ENCODE assay signal across 9 mouse cellular contexts in genomic region chr11:83271951-83272843, GRCm38 (mm10). TPM values are rescaled to one million over a fixed set of nuclear protein-coding genes. Genes with fewer than 3 reads are reported as not detected.
DNase-seq lines count a peak whose midpoint lies in the region; ATAC-seq and TF ChIP-seq lines count a peak whose summit lies in the region.
"Had no signal": no experiment of that assay in that cellular context is flagged by ENCODE, and none has a peak within 500 bp of the region (broad histone marks: within the 10 kb centered on the region; RNA-seq: fewer than 3 reads in every experiment).

No protein-coding gene starts in this region.

- H3K27ac ChIP-seq in heart, embryonic 15.5 days: peak overlapping the region; percentile 76
- H3K27ac ChIP-seq in ES-E14 (ENCODE audit: insufficient read depth, low read depth, low read length, poor library complexity, severe bottlenecking): no peak overlapping the region
- H3K27ac ChIP-seq in embryonic facial prominence, embryonic 11.5 days (replicated peaks; ENCODE audit: low read depth, low read length): no peak overlapping the region
- H3K27ac ChIP-seq in midbrain, embryonic 13.5 days: peak overlapping the region; percentile 81

- no peak overlapping the region for H3K9ac ChIP-seq in heart, embryonic 15.5 days
- no peak overlapping the region for H3K9ac ChIP-seq in ES-E14 (ENCODE audit: insufficient read depth, low read depth, low read length, poor library complexity, severe bottlenecking)
- no peak overlapping the region for H3K9ac ChIP-seq in embryonic facial prominence, embryonic 11.5 days (replicated peaks; ENCODE audit: low read length)
- no peak overlapping the region for H3K9ac ChIP-seq in midbrain, embryonic 13.5 days (replicated peaks)

- in situ Hi-C loops in ES-E14 (cut with MboI; ENCODE audit: low sequenced_read_pairs in 2 of 2, unreplicated experiment in 2 of 2): no loop called here

- ATAC-seq in heart, embryonic 15.5 days (replicated peaks; ENCODE audit: insufficient number of reproducible peaks, insufficient read depth, low FRiP score, low read depth): no peak
- ATAC-seq in embryonic facial prominence, embryonic 11.5 days (replicated peaks; ENCODE audit: insufficient number of reproducible peaks, low FRiP score, low TSS enrichment, low read depth): no peak
- ATAC-seq in midbrain, embryonic 13.5 days: 0 out of 2 replicates have a peak, but pooled peaks have one; percentile 5
- ATAC-seq in cerebellum, adult (ENCODE audit: insufficient number of reproducible peaks, low FRiP score, low TSS enrichment): no peak

- DNase-seq in heart, postnatal 4 days: no peak
- peak; percentile 34 for DNase-seq in ES-E14 (ENCODE audit: low read depth, low spot score)
- peak; percentile 19 for DNase-seq in embryonic facial prominence, embryonic 11.5 days (ENCODE audit: low spot score)
- peak; percentile 40 for DNase-seq in kidney, postnatal 10 days
- no peak for DNase-seq in urinary bladder, adult 18-20 months (ENCODE audit: low spot score in 2 of 2)

- H3K27me3 ChIP-seq in heart, embryonic 15.5 days: no peaks in the 10 kb centered on the region
- no peaks in the 10 kb centered on the region; the same call in 1 of the 2 replicates for H3K27me3 ChIP-seq in embryonic facial prominence, embryonic 11.5 days (ENCODE audit: control insufficient read depth, insufficient read depth, low read length)
- no peaks in the 10 kb centered on the region for H3K27me3 ChIP-seq in midbrain, embryonic 13.5 days
- H3K27me3 ChIP-seq: embryonic facial prominence, embryonic 13.5 days had no signal

- H3K4me3 ChIP-seq in heart, embryonic 15.5 days: no peak overlapping the region
- H3K4me3 ChIP-seq in ES-E14 (ENCODE audit: insufficient read depth in 1 of 2, low read depth in 1 of 2, low read length in 2 of 2, poor library complexity in 1 of 2, severe bottlenecking in 1 of 2): no peak overlapping the region
- no peak overlapping the region for H3K4me3 ChIP-seq in embryonic facial prominence, embryonic 11.5 days (ENCODE audit: low read depth, low read length)
- 0 out of 2 replicates have a peak overlapping the region, but pooled peaks have one; percentile 53 for H3K4me3 ChIP-seq in midbrain, embryonic 13.5 days (replicated peaks)

- H3K36me3 ChIP-seq in heart, embryonic 15.5 days: no peaks in the 10 kb centered on the region
- H3K36me3 ChIP-seq in ES-E14 (ENCODE audit: control insufficient read depth, insufficient read depth, low read length, poor library complexity, severe bottlenecking): no peaks in the 10 kb centered on the region
- no peaks in the 10 kb centered on the region for H3K36me3 ChIP-seq in embryonic facial prominence, embryonic 11.5 days (replicated peaks; ENCODE audit: control insufficient read depth, insufficient read depth, low read depth, low read length)
- H3K36me3 ChIP-seq in midbrain, embryonic 13.5 days: no peaks in the 10 kb centered on the region
- H3K36me3 ChIP-seq: embryonic facial prominence, embryonic 13.5 days had no signal

- H3K9me3 ChIP-seq in heart, embryonic 15.5 days (replicated peaks): no peaks in the 10 kb centered on the region
- H3K9me3 ChIP-seq in ES-E14 (ENCODE audit: control insufficient read depth, insufficient read depth, low read depth, low read length): no peaks in the 10 kb centered on the region
- H3K9me3 ChIP-seq in embryonic facial prominence, embryonic 11.5 days (replicated peaks; ENCODE audit: control insufficient read depth, low read length): no peaks in the 10 kb centered on the region
- no peaks in the 10 kb centered on the region for H3K9me3 ChIP-seq in midbrain, embryonic 13.5 days
- H3K9me3 ChIP-seq: embryonic facial prominence, embryonic 13.5 days had no signal

- 16% methylated on average over 2 of the region's 2 CpGs for WGBS in heart, embryonic 15.5 days
- 18% methylated on average over 2 of the region's 2 CpGs for WGBS in embryonic facial prominence, embryonic 11.5 days
- 22% methylated on average over 2 of the region's 2 CpGs for WGBS in midbrain, embryonic 13.5 days

- peaks cover 8% of the 10 kb centered on the region; the same call in 1 of the 2 replicates for H3K4me1 ChIP-seq in heart, embryonic 15.5 days (replicated peaks)
- H3K4me1 ChIP-seq in ES-E14 (ENCODE audit: control insufficient read depth in 2 of 2, insufficient read depth in 2 of 2, low read length in 2 of 2, poor library complexity in 1 of 2): no peaks in the 10 kb centered on the region
- no peaks in the 10 kb centered on the region for H3K4me1 ChIP-seq in embryonic facial prominence, embryonic 11.5 days (ENCODE audit: control insufficient read depth, insufficient read depth, low read length)
- H3K4me1 ChIP-seq in midbrain, embryonic 13.5 days (replicated peaks): 0 out of 2 replicates have a peak, but pooled peaks cover 6% of the 10 kb centered on the region
- H3K4me1 ChIP-seq: embryonic facial prominence, embryonic 13.5 days had no signal

- peak overlapping the region; percentile 70 for H3K4me2 ChIP-seq in heart, embryonic 15.5 days
- no peak overlapping the region for H3K4me2 ChIP-seq in embryonic facial prominence, embryonic 11.5 days (ENCODE audit: low read depth, low read length)
- H3K4me2 ChIP-seq in midbrain, embryonic 13.5 days (replicated peaks): peak overlapping the region; percentile 64; the same call in 1 of the 2 replicates

TF ChIP-seq in ES-E14, 5 proteins besides CTCF, POLR2A, EP300 and RAD21:
- TF ChIP-seq MAFK (IDR thresholded peaks at IDR 0.05; ENCODE audit: insufficient read depth, low read depth, low read length) (no peak), HCFC1 (IDR thresholded peaks at IDR 0.05; ENCODE audit: borderline replicate concordance, insufficient read depth, low read length) (no peak), ZC3H11A (IDR thresholded peaks at IDR 0.05; ENCODE audit: borderline replicate concordance, low read depth, low read length) (no peak), ZNF384 (IDR thresholded peaks at IDR 0.05; ENCODE audit: low read depth, low read length) (no peak)

RNA-seq across cellular contexts. Expression of gene Slfn14, which starts 14.3 kb away (rescaled TPM):
- 0.20 and 0.41 TPM in 2 replicates for polyA plus RNA-seq in heart, embryonic 15.5 days (2015; fragmentation: Nextera tagmentation; extraction: Ambion mirVana)
- under 1 TPM; 0.14 to 0.20 TPM for total RNA-seq in heart, postnatal 4 days (2021)
- total RNA-seq in ES-E14 (2012; rRNA removed): not detected in 2 replicates
- polyA plus RNA-seq in embryonic facial prominence, embryonic 11.5 days (2014; fragmentation: Nextera tagmentation; extraction: Ambion mirVana): 0.56 and 0.81 TPM in 2 replicates
- polyA plus RNA-seq in midbrain, embryonic 13.5 days (2015; fragmentation: Nextera tagmentation; extraction: Ambion mirVana): 0.12 and 0.15 TPM in 2 replicates

RNA-seq across cellular contexts. Expression of gene Ap2b1, which starts 26.6 kb away (rescaled TPM):
- polyA plus RNA-seq in heart, embryonic 15.5 days (2015; fragmentation: Nextera tagmentation; extraction: Ambion mirVana): 32.1 and 39.5 TPM in 2 replicates
- total RNA-seq in heart, postnatal 4 days (2021): 10 to 100 TPM; 76.7 to 83.4 TPM
- 49.0 and 58.5 TPM in 2 replicates for total RNA-seq in ES-E14 (2012; rRNA removed)
- polyA plus RNA-seq in embryonic facial prominence, embryonic 11.5 days (2014; fragmentation: Nextera tagmentation; extraction: Ambion mirVana): 93.5 and 96.0 TPM in 2 replicates
- 109 and 116 TPM in 2 replicates for polyA plus RNA-seq in midbrain, embryonic 13.5 days (2015; fragmentation: Nextera tagmentation; extraction: Ambion mirVana)

RNA-seq across cellular contexts. Expression of gene Pex12, which starts 30.2 kb away (rescaled TPM):
- polyA plus RNA-seq in heart, embryonic 15.5 days (2015; fragmentation: Nextera tagmentation; extraction: Ambion mirVana): 7.9 and 8.9 TPM in 2 replicates
- total RNA-seq in heart, postnatal 4 days (2021): 10 to 100 TPM in 1 of 2 experiments, 1 to 10 TPM in 1; 7.1 to 10.0 TPM
- 5.4 and 10.0 TPM in 2 replicates for total RNA-seq in ES-E14 (2012; rRNA removed)
- 13.8 and 16.8 TPM in 2 replicates for polyA plus RNA-seq in embryonic facial prominence, embryonic 11.5 days (2014; fragmentation: Nextera tagmentation; extraction: Ambion mirVana)
- 21.0 and 21.1 TPM in 2 replicates for polyA plus RNA-seq in midbrain, embryonic 13.5 days (2015; fragmentation: Nextera tagmentation; extraction: Ambion mirVana)

Comparison
In these comparisons a context has a peak if more than half of its experiments do, and no peak if none do; other contexts are left out.
1. H3K27ac ChIP-seq: peak in heart, embryonic 15.5 days (single experiment) and midbrain, embryonic 13.5 days (single experiment); none in ES-E14 (single experiment) and embryonic facial prominence, embryonic 11.5 days (single experiment).
2. DNase-seq: peak in ES-E14 (single experiment), embryonic facial prominence, embryonic 11.5 days (single experiment) and kidney, postnatal 10 days (single experiment); none in heart, postnatal 4 days (single experiment) and urinary bladder, adult 18-20 months (0 of 2).